Mouse (Mus musculus): ENCODE data around the gene Coro7. TPM values are rescaled to one million over a fixed set of nuclear protein-coding genes. Genes with fewer than 3 reads are reported as not detected.

Coro7 gene
- polyA plus RNA-seq, 1 experiment from 2014 or later, result 7.0 TPM

DNA sequence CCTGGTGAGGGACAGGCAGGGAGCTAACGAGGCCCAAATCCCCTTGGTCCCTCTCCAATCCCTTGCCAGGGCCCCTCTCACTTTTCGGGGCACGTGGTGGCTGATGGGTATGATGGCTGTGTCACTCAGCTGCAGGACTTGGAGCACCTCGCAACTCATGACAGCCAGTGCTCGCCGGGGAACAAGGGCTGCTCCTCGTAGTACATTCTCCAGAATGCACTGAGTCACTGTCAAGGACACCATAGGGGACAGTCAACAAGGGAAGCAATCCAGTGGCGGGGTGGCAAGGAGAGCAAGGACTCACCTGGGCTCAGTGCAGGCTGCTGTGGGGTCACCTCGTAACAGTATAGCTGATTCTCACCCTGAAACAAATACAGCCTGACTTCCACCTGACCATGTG lies 44.9 kb downstream of the Coro7 start:
- peaks cover 19% of the 10 kb centered on the region for H3K36me3 ChIP-seq
- no peaks in the 10 kb centered on the region for H3K9me3 ChIP-seq (replicated peaks)
- ATAC-seq (ENCODE audit: low read depth), result no peak
- 76% methylated on average over 9 of the region's 9 CpGs for WGBS (ENCODE audit: insufficient replicate concordance)
- H3K4me2 ChIP-seq, result no peak overlapping the region
- no peaks in the 10 kb centered on the region for H3K27me3 ChIP-seq
- no peak overlapping the region for H3K27ac ChIP-seq
- no peak overlapping the region for H3K4me3 ChIP-seq (replicated peaks)
- DNase-seq, result no peak
- peaks cover 25% of the 10 kb centered on the region for H3K4me1 ChIP-seq (replicated peaks)
- no peak overlapping the region for H3K9ac ChIP-seq

DNA sequence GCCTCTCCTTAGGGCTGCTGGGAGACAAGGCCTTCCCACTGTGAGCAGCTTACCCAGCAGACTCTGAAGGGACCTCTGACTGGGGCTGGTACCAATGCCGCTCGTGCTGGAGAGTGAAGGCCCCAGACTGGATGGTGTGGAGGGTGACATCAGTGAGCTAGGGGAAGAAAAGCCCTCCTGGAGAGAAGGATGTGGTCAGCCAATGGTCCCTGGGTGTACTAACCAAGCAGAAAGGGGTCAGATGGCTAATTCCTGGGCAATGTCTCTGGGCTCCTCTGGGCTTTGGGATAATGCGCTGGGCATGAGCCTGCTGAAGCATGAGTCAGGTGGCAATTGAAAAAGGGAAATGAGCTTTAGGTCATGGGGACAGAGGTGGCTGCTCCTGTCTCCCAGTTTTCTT lies 45.9 kb downstream of the Coro7 start:
- Histone ChIP-seq H3K9me3 (replicated peaks) (no peaks in the 10 kb centered on the region), H3K27ac (no peak overlapping the region), H3K4me1 (replicated peaks) (peaks cover 16% of the 10 kb centered on the region), H3K9ac (no peak overlapping the region), H3K27me3 (no peaks in the 10 kb centered on the region), H3K36me3 (peaks cover 20% of the 10 kb centered on the region), H3K4me3 (replicated peaks) (no peak overlapping the region), H3K4me2 (no peak overlapping the region)
- DNase-seq (no peak), ATAC-seq (ENCODE audit: low read depth) (no peak)
- 93% methylated on average over 3 of the region's 3 CpGs for WGBS (ENCODE audit: insufficient replicate concordance)

GRCm38 (mm10) chr16:4632050-4632449 lies 47.5 kb downstream of the Coro7 start:
- Histone ChIP-seq H3K4me1 (replicated peaks) (peaks cover 16% of the 10 kb centered on the region), H3K36me3 (peaks cover 22% of the 10 kb centered on the region), H3K27me3 (no peaks in the 10 kb centered on the region), H3K4me3 (replicated peaks) (no peak overlapping the region), H3K9ac (no peak overlapping the region), H3K4me2 (no peak overlapping the region), H3K27ac (no peak overlapping the region), H3K9me3 (replicated peaks) (no peaks in the 10 kb centered on the region)
- no peak for ATAC-seq (ENCODE audit: low read depth)
- WGBS (ENCODE audit: insufficient replicate concordance), result 51% methylated on average over 7 of the region's 7 CpGs
- DNase-seq, result no peak

GRCm38 (mm10) chr16:4629950-4630349 lies 49.6 kb downstream of the Coro7 start:
- peak; percentile 31 for ATAC-seq (ENCODE audit: low read depth)
- no peak overlapping the region for H3K9ac ChIP-seq
- H3K27ac ChIP-seq, result no peak overlapping the region
- peaks cover 14% of the 10 kb centered on the region for H3K4me1 ChIP-seq (replicated peaks)
- peaks cover 25% of the 10 kb centered on the region for H3K36me3 ChIP-seq
- no peaks in the 10 kb centered on the region for H3K9me3 ChIP-seq (replicated peaks)
- WGBS (ENCODE audit: insufficient replicate concordance), result 19% methylated on average over 6 of the region's 6 CpGs
- H3K4me3 ChIP-seq (replicated peaks), result no peak overlapping the region
- no peaks in the 10 kb centered on the region for H3K27me3 ChIP-seq
- peak; percentile 64 for DNase-seq
- H3K4me2 ChIP-seq, result no peak overlapping the region

DNA sequence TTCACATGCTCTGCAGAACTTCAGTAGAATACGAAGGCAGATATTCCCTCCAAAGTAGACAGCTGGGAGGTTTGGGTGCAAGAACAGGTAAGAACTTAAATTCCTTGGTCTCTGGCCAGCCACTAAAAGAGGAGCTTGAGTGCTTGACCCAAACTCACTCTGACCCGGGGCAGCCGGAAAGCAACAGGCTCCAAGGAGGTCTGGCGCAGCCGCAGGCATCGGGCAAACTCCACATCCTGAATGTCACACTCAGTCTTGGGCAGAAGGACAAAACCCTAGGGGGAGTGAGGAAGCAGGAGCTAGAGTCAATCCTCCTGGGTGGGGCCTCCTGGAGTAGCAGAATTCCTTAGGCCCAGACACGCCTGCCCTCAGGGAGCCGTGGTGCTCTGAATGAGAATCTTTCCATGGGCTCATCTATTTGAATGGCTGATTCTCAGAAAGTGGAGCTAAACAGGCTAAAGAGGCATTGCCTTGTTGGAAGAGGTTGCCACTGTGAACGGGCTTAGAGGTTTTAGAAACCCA lies 50.6 kb downstream of the Coro7 start:
- Histone ChIP-seq H3K9ac (no peak overlapping the region), H3K36me3 (peaks cover 18% of the 10 kb centered on the region), H3K4me3 (replicated peaks) (no peak overlapping the region), H3K9me3 (replicated peaks) (no peaks in the 10 kb centered on the region), H3K4me1 (replicated peaks) (peaks cover 17% of the 10 kb centered on the region), H3K27me3 (no peaks in the 10 kb centered on the region), H3K27ac (no peak overlapping the region), H3K4me2 (no peak overlapping the region)
- ATAC-seq (ENCODE audit: low read depth) (no peak), DNase-seq (no peak)
- WGBS (ENCODE audit: insufficient replicate concordance), result 82% methylated on average over 9 of the region's 9 CpGs

GRCm38 (mm10) chr16:4627105-4627504 lies 52.5 kb downstream of the Coro7 start:
- 77% methylated on average over 6 of the region's 6 CpGs for WGBS (ENCODE audit: insufficient replicate concordance)
- no peaks in the 10 kb centered on the region for H3K27me3 ChIP-seq

GRCm38 (mm10) chr16:4624481-4625110 lies 55.0 kb downstream of the Coro7 start, which contains the start of gene Pam16:
Pam16 (minus strand) TSS chr16:4624988.
- Histone ChIP-seq H3K4me1 (replicated peaks) (peaks cover 50% of the 10 kb centered on the region), H3K27ac (peak within 1 kb of the TSS; percentile 86), H3K27me3 (no peaks in the 10 kb centered on the region), H3K9me3 (replicated peaks) (no peaks in the 10 kb centered on the region), H3K4me3 (replicated peaks) (peak within 1 kb of the TSS; percentile 86), H3K4me2 (peak within 1 kb of the TSS; percentile 84), H3K9ac (peak within 1 kb of the TSS; percentile 87), H3K36me3 (peaks cover 10% of the 10 kb centered on the region; the same call in 1 of the 2 replicates)
- DNase-seq, result peak; percentile 89
- ATAC-seq (ENCODE audit: low read depth), result peak; percentile 91
- under 1% methylated on average over 56 of the region's 56 CpGs for WGBS (ENCODE audit: insufficient replicate concordance)

More at GRCm38 (mm10) chr16:4627105-4627504, 52.5 kb downstream of the Coro7 start:
- Histone ChIP-seq H3K9me3 (replicated peaks) (no peaks in the 10 kb centered on the region), H3K4me1 (replicated peaks) (peaks cover 36% of the 10 kb centered on the region), H3K36me3 (peaks cover 10% of the 10 kb centered on the region; the same call in 1 of the 2 replicates), H3K9ac (no peak overlapping the region), H3K4me3 (replicated peaks) (no peak overlapping the region), H3K27ac (no peak overlapping the region), H3K4me2 (no peak overlapping the region)
- ATAC-seq (ENCODE audit: low read depth) (no peak), DNase-seq (no peak)

DNA sequence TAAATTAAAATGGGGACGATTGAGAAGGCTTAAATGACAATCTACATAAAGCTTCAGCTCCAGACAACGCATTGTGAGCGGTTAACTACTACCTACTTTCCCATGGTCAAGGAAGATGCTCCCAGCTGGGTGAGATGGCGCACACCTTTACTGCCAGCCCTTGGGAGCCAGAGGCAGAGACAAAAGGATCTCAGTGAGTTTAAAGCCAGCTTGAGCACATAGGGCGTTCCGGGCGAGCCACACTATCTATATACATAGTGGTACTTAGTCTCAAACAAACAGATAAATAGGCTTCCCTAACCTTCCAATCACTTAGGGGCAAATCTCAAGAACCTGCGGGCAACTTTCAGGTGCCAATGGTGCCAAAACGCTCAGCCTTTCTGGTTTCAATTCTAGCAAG lies 55.5 kb downstream of the Coro7 start:
- 14% methylated on average over 9 of the region's 9 CpGs for WGBS (ENCODE audit: insufficient replicate concordance)
- no peaks in the 10 kb centered on the region for H3K27me3 ChIP-seq
- peaks cover 13% of the 10 kb centered on the region; the same call in 1 of the 2 replicates for H3K36me3 ChIP-seq
- H3K4me3 ChIP-seq (replicated peaks), result peak overlapping the region; percentile 86
- H3K27ac ChIP-seq, result peak overlapping the region; percentile 86
- DNase-seq (peak; percentile 28), ATAC-seq (ENCODE audit: low read depth) (peak; percentile 63)
- H3K4me2 ChIP-seq, result peak overlapping the region; percentile 84
- peaks cover 50% of the 10 kb centered on the region for H3K4me1 ChIP-seq (replicated peaks)
- H3K9ac ChIP-seq, result peak overlapping the region; percentile 87
- H3K9me3 ChIP-seq (replicated peaks), result no peaks in the 10 kb centered on the region

DNA sequence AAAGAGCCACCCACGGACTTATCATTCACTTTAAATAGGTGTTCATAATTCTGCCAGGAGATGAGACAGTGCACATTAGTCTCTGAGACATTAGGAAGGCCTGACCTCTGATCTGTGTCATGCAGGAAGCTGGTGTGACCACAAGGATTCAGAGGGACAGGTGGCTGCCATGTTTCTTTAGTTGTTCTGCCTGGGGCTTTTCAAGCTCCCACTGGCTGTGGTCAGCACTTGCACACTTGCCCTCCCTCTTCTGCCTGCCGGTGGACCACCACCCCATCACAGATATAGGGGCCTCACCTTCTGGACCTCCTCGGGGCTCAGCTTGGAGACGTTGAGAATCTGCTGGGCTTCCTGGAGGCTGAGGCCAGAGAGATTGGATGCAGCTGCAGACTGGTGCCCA lies 62.7 kb downstream of the Coro7 start:
- no peak overlapping the region for H3K9ac ChIP-seq
- H3K36me3 ChIP-seq, result peaks cover 58% of the 10 kb centered on the region
- H3K9me3 ChIP-seq (replicated peaks), result no peaks in the 10 kb centered on the region
- H3K4me3 ChIP-seq (replicated peaks), result no peak overlapping the region
- peaks cover 12% of the 10 kb centered on the region for H3K4me1 ChIP-seq (replicated peaks)
- H3K27me3 ChIP-seq, result no peaks in the 10 kb centered on the region
- no peak for ATAC-seq (ENCODE audit: low read depth)
- H3K4me2 ChIP-seq, result no peak overlapping the region
- WGBS (ENCODE audit: insufficient replicate concordance), result 64% methylated on average over 4 of the region's 4 CpGs
- no peak overlapping the region for H3K27ac ChIP-seq
- DNase-seq, result no peak

GRCm38 (mm10) chr16:4615297-4615696 lies 64.3 kb downstream of the Coro7 start:
- no peak overlapping the region for H3K4me3 ChIP-seq (replicated peaks)
- no peak for ATAC-seq (ENCODE audit: low read depth)
- no peak for DNase-seq
- H3K4me1 ChIP-seq (replicated peaks), result 0 out of 2 replicates have a peak, but pooled peaks cover 6% of the 10 kb centered on the region
- WGBS (ENCODE audit: insufficient replicate concordance), result 76% methylated on average over 1 of the region's 1 CpGs
- H3K4me2 ChIP-seq, result no peak overlapping the region
- H3K27ac ChIP-seq, result no peak overlapping the region
- H3K36me3 ChIP-seq, result peaks cover 66% of the 10 kb centered on the region
- H3K9ac ChIP-seq, result no peak overlapping the region
- no peaks in the 10 kb centered on the region for H3K9me3 ChIP-seq (replicated peaks)
- no peaks in the 10 kb centered on the region for H3K27me3 ChIP-seq

- Histone ChIP-seq H3K27ac (no peak overlapping the region), H3K4me1 (replicated peaks) (no peaks in the 10 kb centered on the region), H3K9ac (no peak overlapping the region), H3K4me3 (replicated peaks) (no peak overlapping the region), H3K9me3 (replicated peaks) (no peaks in the 10 kb centered on the region), H3K27me3 (no peaks in the 10 kb centered on the region), H3K36me3 (peaks cover 66% of the 10 kb centered on the region), H3K4me2 (no peak overlapping the region)
- ATAC-seq (ENCODE audit: low read depth) (no peak), DNase-seq (no peak)
- 78% methylated on average over 3 of the region's 3 CpGs for WGBS (ENCODE audit: insufficient replicate concordance)
Measured at GRCm38 (mm10) chr16:4614639-4615038, 64.9 kb downstream of the Coro7 start.

DNA sequence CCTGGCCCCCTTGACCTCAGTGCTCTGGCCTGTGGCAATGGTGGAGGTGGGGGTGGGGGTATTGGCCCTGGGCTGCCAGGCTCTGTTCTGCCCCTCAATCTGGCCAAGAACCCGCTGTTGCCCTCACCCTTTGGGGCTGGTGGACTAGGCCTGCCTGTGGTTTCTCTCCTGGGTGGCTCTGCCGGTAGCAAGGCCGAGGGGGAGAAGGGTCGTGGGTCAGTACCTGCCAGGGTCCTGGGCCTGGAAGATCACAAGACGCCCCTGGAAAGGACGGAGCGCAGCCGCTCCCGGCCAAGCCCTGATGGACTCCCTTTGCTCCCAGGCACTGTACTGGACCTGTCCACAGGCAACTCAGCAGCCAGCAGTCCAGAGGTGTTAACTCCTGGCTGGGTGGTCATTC lies 65.8 kb downstream of the Coro7 start:
- Histone ChIP-seq H3K9ac (no peak overlapping the region), H3K4me1 (replicated peaks) (no peaks in the 10 kb centered on the region), H3K4me3 (replicated peaks) (no peak overlapping the region), H3K27ac (no peak overlapping the region), H3K36me3 (peaks cover 65% of the 10 kb centered on the region), H3K9me3 (replicated peaks) (no peaks in the 10 kb centered on the region), H3K4me2 (no peak overlapping the region), H3K27me3 (no peaks in the 10 kb centered on the region)
- DNase-seq, result no peak
- ATAC-seq (ENCODE audit: low read depth), result no peak
- 82% methylated on average over 9 of the region's 9 CpGs for WGBS (ENCODE audit: insufficient replicate concordance)

All from liver, embryonic 13.5 days (tissue).